Mouse (Mus musculus) intestine, postnatal 0 days (tissue): ENCODE results near the gene Rhbdl3. TPM values are rescaled to one million over a fixed set of nuclear protein-coding genes. Genes with fewer than 3 reads are reported as not detected.

ENCODE experiments used
- ATAC-seq: fragments of 200-750 bp; cut with Nextera tagmentation; 2 replicates; pipeline ENCODE4 v1.8.0; 2017; ENCODE audit warnings: mild to moderate bottlenecking, moderate TSS enrichment, moderate library complexity
- H3K27ac ChIP-seq: fragments of 300-500 bp; sonication (generic); 2 replicates; pipeline ENCODE4 v1.5.1; 2014; ENCODE audit warnings: mild to moderate bottlenecking, low read depth, low read length, moderate library complexity
- H3K27me3 ChIP-seq: fragments of 300-500 bp; sonication (generic); replicated peaks from 2 replicates; pipeline ENCODE4 v1.6.1; 2014; ENCODE audit warnings: low read length, mixed read lengths; ENCODE audit not compliant: control insufficient read depth, insufficient read depth
- H3K36me3 ChIP-seq: fragments of 300-500 bp; sonication (generic); 2 replicates; pipeline ENCODE4 v1.6.1; 2014; ENCODE audit warnings: mild to moderate bottlenecking, moderate library complexity; ENCODE audit not compliant: control insufficient read depth, insufficient read depth
- H3K4me1 ChIP-seq: fragments of 300-500 bp; sonication (generic); replicated peaks from 2 replicates; pipeline ENCODE4 v1.6.1; 2014; ENCODE audit warnings: antibody characterized with exemption, low read length, mixed read lengths; ENCODE audit not compliant: control insufficient read depth, insufficient read depth
- H3K4me2 ChIP-seq: fragments of 300-500 bp; sonication (generic); replicated peaks from 2 replicates; pipeline ENCODE4 v1.6.1; 2014; ENCODE audit warnings: low read depth, mild to moderate bottlenecking, moderate library complexity
- H3K4me3 ChIP-seq: fragments of 300-500 bp; sonication (generic); 2 replicates; pipeline ENCODE4 v1.5.1; 2014; ENCODE audit warnings: low read depth, low read length
- H3K9ac ChIP-seq: fragments of 300-500 bp; sonication (generic); 2 replicates; pipeline ENCODE4 v1.6.1; 2014; ENCODE audit warnings: mild to moderate bottlenecking, low read depth, low read length
- H3K9me3 ChIP-seq: fragments of 300-500 bp; sonication (generic); 2 replicates; pipeline ENCODE4 v1.6.1; 2016; ENCODE audit warnings: mixed run types; ENCODE audit not compliant: control insufficient read depth
- CTCF ChIP-seq: sonication (generic); IDR thresholded peaks from 2 replicates; pipeline ENCODE4 v1.5.1; 2016; ENCODE audit warnings: low read depth, mild to moderate bottlenecking, control low read depth, antibody characterized with exemption, moderate library complexity
- whole genome bisulfite sequencing: fragments of 180-500 bp; shearing (Covaris S2); extraction: QIAGEN DNeasy Blood & Tissue Kit; methylation state at CpG from one replicate; pipeline ENCODE4 v1.1.7; 2014; 5-methylcytosine and 5-hydroxymethylcytosine counted together
- polyA plus RNA-seq: library from polyadenylated mRNA; unstranded; fragments of >200 nt; fragmentation: Nextera tagmentation; extraction: Ambion mirVana; gene quantifications from 2 replicates; pipeline ENCODE4 v1.2.1, GENCODE M21; 2015

Gene Rhbdl3
- polyA plus RNA-seq: 1.3 and 1.4 TPM in 2 replicates

GRCm38 (mm10) chr11:80300551-80301315 is at the start of gene Rhbdl3:
Gene Rhbdl3 (plus strand): TSS chr11:80300912.
- Histone ChIP-seq H3K27ac (no peak within 1 kb of the TSS), H3K4me2 (peak within 1 kb of the TSS; percentile 98), H3K4me1 (no peaks in the 10 kb centered on the region), H3K9me3 (no peaks in the 10 kb centered on the region), H3K9ac (peak within 1 kb of the TSS; percentile 59), H3K27me3 (peaks cover 45% of the 10 kb centered on the region), H3K4me3 (peak within 1 kb of the TSS; percentile 68), H3K36me3 (no peaks in the 10 kb centered on the region)
- ATAC-seq: peak; percentile 44
- no peak for TF ChIP-seq CTCF
- under 1% methylated on average over 52 of the region's 81 CpGs for WGBS

- no peaks in the 10 kb centered on the region for H3K27me3 ChIP-seq
- no peak for ATAC-seq
- no peak for TF ChIP-seq CTCF
- 88% methylated on average over 8 of the region's 8 CpGs for WGBS
- peaks cover 52% of the 10 kb centered on the region for H3K36me3 ChIP-seq
- no peak overlapping the region for H3K27ac ChIP-seq
- no peaks in the 10 kb centered on the region for H3K9me3 ChIP-seq
- H3K4me1 ChIP-seq: no peaks in the 10 kb centered on the region
- H3K4me3 ChIP-seq: no peak overlapping the region
- no peak overlapping the region for H3K9ac ChIP-seq
- no peak overlapping the region for H3K4me2 ChIP-seq
Measured at GRCm38 (mm10) chr11:80264137-80264536, 36.6 kb upstream of the Rhbdl3 start.

- no peaks in the 10 kb centered on the region for H3K4me1 ChIP-seq
- no peak overlapping the region for H3K9ac ChIP-seq
- H3K27me3 ChIP-seq: no peaks in the 10 kb centered on the region
- ATAC-seq: no peak
- 76% methylated on average over 5 of the region's 5 CpGs for WGBS
- H3K9me3 ChIP-seq: no peaks in the 10 kb centered on the region
- no peak overlapping the region for H3K4me3 ChIP-seq
- no peak overlapping the region for H3K27ac ChIP-seq
- H3K36me3 ChIP-seq: peaks cover 21% of the 10 kb centered on the region
- H3K4me2 ChIP-seq: no peak overlapping the region
- no peak for TF ChIP-seq CTCF
Measured at GRCm38 (mm10) chr11:80271096-80271495, 29.6 kb upstream of the Rhbdl3 start.

DNA sequence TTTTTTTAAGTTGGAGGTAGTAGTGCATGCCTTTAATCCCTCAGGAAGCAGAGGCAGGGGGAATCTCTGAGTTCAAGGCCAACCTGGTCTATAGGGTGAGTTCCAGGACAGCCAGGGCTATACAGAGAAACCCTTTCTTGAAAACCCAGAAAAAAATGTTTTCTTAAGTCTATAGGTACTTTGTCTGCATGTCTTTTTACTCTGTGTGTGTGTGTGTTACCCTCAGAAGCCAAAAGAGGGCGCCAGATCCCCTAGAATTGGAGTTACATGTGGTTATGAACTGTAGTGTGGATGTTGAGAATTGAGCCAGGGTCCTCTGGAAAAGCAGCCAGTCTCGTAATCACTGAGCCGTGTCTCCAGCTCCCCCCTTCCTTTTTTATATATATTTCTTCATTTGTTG is 25.7 kb upstream of the Rhbdl3 start:
- Histone ChIP-seq H3K27ac (no peak overlapping the region), H3K9ac (no peak overlapping the region), H3K4me1 (no peaks in the 10 kb centered on the region), H3K36me3 (no peaks in the 10 kb centered on the region), H3K4me3 (no peak overlapping the region), H3K4me2 (no peak overlapping the region), H3K9me3 (no peaks in the 10 kb centered on the region), H3K27me3 (no peaks in the 10 kb centered on the region)
- ATAC-seq: no peak
- TF ChIP-seq CTCF: peak; percentile 29; the same call in 1 of the 2 replicates
- WGBS: 60% methylated on average over 3 of the region's 3 CpGs

DNA sequence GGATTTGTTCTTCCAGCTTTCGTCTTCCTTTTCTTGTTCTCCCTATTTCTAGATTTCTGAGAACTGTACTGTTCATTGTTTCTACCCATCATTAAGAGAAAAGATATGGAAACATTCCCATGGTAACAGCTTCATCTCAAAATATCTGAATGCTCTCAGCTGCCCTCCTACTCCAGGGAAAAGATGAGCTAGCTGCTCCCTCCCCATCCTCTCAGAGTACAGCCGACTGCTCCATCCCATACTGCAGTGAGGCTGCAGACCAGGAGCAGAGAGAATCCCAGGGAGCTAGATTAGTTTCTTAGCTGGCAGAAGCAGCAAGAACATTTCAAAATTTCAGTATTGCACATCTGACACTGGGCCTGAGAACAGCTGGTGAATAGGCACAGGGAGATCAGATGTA is 22.7 kb upstream of the Rhbdl3 start:
- TF ChIP-seq CTCF: no peak
- Histone ChIP-seq H3K4me2 (no peak overlapping the region), H3K9me3 (no peaks in the 10 kb centered on the region), H3K27me3 (no peaks in the 10 kb centered on the region), H3K27ac (no peak overlapping the region), H3K9ac (no peak overlapping the region), H3K4me1 (no peaks in the 10 kb centered on the region), H3K36me3 (no peaks in the 10 kb centered on the region), H3K4me3 (no peak overlapping the region)
- 62% methylated on average over 2 of the region's 2 CpGs for WGBS
- no peak for ATAC-seq

- ATAC-seq: no peak
- no peak overlapping the region for H3K9ac ChIP-seq
- WGBS: 68% methylated on average over 3 of the region's 3 CpGs
- H3K4me3 ChIP-seq: no peak overlapping the region
- H3K27ac ChIP-seq: no peak overlapping the region
- H3K4me1 ChIP-seq: no peaks in the 10 kb centered on the region
- H3K27me3 ChIP-seq: no peaks in the 10 kb centered on the region
- no peak overlapping the region for H3K4me2 ChIP-seq
- H3K9me3 ChIP-seq: no peaks in the 10 kb centered on the region
- TF ChIP-seq CTCF: no peak
- no peaks in the 10 kb centered on the region for H3K36me3 ChIP-seq
Measured at GRCm38 (mm10) chr11:80283786-80284185, 16.9 kb upstream of the Rhbdl3 start.
